Mouse (Mus musculus) liver, embryonic 13.5 days (tissue): ENCODE measurements at regions not wholly inside any gene's neighbourhood (a gene's known extent, or its start where the extent isn't known, plus 50 kb on each side); places are given as distances from the start of the nearest gene placed in this dataset.

Experiments
- ATAC-seq: fragments of 200-750 bp; cut with Nextera tagmentation; 2 replicates; pipeline ENCODE4 v1.8.0; 2017; ENCODE audit warnings: low read depth, mild to moderate bottlenecking, moderate number of reproducible peaks, moderate library complexity
- DNase-seq: peaks from one replicate; pipeline ENCODE4 v3.0.0; 2022
- H3K27ac ChIP-seq: fragments of 300-500 bp; sonication (generic); 2 replicates; pipeline ENCODE4 v1.5.1; 2015; ENCODE audit warnings: moderate library complexity, mild to moderate bottlenecking, inconsistent platforms
- H3K27me3 ChIP-seq: fragments of 300-500 bp; sonication (generic); 2 replicates; pipeline ENCODE4 v1.6.1; 2015; ENCODE audit warnings: mild to moderate bottlenecking, inconsistent platforms
- H3K36me3 ChIP-seq: fragments of 300-500 bp; sonication (generic); 2 replicates; pipeline ENCODE4 v1.6.1; 2015; ENCODE audit warnings: mild to moderate bottlenecking, inconsistent platforms
- H3K4me1 ChIP-seq: fragments of 300-500 bp; sonication (generic); replicated peaks from 2 replicates; pipeline ENCODE4 v1.6.1; 2015; ENCODE audit warnings: inconsistent platforms
- H3K4me2 ChIP-seq: fragments of 300-500 bp; sonication (generic); 2 replicates; pipeline ENCODE4 v1.6.1; 2015; ENCODE audit warnings: inconsistent platforms, mild to moderate bottlenecking, moderate library complexity
- H3K4me3 ChIP-seq: fragments of 300-500 bp; sonication (generic); replicated peaks from 2 replicates; pipeline ENCODE4 v1.5.1; 2015; ENCODE audit warnings: mild to moderate bottlenecking, inconsistent platforms
- H3K9ac ChIP-seq: fragments of 300-500 bp; sonication (generic); 2 replicates; pipeline ENCODE4 v1.6.1; 2015; ENCODE audit warnings: mild to moderate bottlenecking, inconsistent platforms
- H3K9me3 ChIP-seq: fragments of 300-500 bp; sonication (generic); replicated peaks from 2 replicates; pipeline ENCODE4 v1.6.1; 2016; ENCODE audit warnings: inconsistent platforms
- WGBS: fragments of 180-500 bp; shearing (Covaris S2); methylation state at CpG from one replicate; pipeline ENCODE4 v1.1.7; 2015; ENCODE audit not compliant: insufficient replicate concordance; 5-methylcytosine and 5-hydroxymethylcytosine counted together

DNA sequence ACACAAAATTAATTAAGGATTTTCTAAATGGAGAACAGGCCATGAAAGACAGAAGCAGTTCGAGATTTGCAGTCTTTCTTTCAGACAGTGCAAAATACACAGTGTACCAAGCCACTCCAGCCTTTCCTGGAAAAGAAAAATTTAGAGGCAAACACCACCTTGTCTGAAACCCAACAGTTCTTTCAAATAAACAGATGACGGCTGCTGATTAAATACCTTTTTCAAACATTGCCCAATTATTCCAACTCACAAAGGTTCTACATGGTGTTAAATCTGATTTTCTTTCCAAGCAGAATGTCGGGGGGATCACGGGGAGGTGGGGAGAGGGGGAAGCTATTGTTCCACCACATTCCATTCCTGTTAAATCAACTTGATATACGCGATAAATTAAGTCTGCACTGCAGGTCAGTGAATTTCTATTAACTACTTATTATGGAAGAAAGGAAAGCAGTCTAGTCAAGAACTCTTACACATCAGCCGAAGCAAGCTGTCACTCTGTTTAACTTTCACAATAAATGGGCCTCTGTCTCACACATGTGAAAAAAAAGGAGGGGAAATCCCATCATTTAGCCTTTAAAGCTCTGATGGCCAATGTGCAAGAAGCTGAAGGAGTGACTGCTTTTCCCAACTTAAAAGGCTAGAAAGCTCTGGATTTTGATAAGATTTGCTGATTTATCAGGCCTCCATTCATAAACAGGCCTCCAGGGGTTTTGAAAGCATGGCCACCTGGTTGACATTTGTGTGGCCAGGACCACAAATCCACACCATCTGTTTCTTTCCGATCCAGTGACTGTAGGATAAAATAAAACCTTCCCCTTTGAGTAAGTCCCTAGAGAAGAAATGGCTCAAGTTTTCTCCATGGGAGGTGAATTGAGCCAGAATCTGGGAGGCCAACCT, 165.4 kb downstream of the Nedd1 start:
- 52% methylated on average over 8 of the region's 8 CpGs for WGBS
- no peak for ATAC-seq

GRCm38 (mm10) chr10:92555727-92556525, 166.3 kb downstream of the Nedd1 start:
- DNase-seq: no peak
- no peaks in the 10 kb centered on the region for H3K9me3 ChIP-seq
- H3K36me3 ChIP-seq: no peaks in the 10 kb centered on the region
- H3K4me3 ChIP-seq: no peak overlapping the region
- H3K9ac ChIP-seq: no peak overlapping the region
- 65% methylated on average over 13 of the region's 13 CpGs for WGBS
- H3K27me3 ChIP-seq: no peaks in the 10 kb centered on the region
- no peaks in the 10 kb centered on the region for H3K4me1 ChIP-seq
- no peak overlapping the region for H3K27ac ChIP-seq
- no peak overlapping the region for H3K4me2 ChIP-seq
- no peak for ATAC-seq

More for the DNA sequence above, 165.4 kb downstream of the Nedd1 start:
- H3K4me2 ChIP-seq: no peak overlapping the region
- H3K27ac ChIP-seq: no peak overlapping the region
- H3K9ac ChIP-seq: no peak overlapping the region
- H3K4me1 ChIP-seq: no peaks in the 10 kb centered on the region
- H3K9me3 ChIP-seq: no peaks in the 10 kb centered on the region
- no peaks in the 10 kb centered on the region for H3K27me3 ChIP-seq
- DNase-seq: no peak
- H3K4me3 ChIP-seq: no peak overlapping the region
- no peaks in the 10 kb centered on the region for H3K36me3 ChIP-seq

DNA sequence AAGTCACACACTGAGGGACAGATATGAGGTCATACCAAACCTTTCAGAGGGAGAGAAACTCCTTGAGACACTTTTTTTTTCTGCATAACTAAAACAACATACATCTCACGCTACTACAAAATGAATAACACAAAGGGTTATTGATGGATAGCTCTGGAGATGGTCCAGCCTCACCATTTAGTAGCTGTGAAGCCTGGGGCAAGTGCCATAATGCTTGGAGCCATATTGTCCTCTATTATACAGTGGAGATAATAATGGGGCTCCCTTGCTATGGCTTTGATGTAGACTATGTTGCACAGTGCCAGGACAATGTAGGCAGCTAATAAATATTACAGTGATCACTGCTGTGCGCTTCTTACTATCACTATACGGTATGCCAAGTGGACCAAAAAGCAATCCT, 168.3 kb downstream of the Nedd1 start:
- H3K27me3 ChIP-seq: no peaks in the 10 kb centered on the region
- H3K27ac ChIP-seq: no peak overlapping the region
- H3K4me2 ChIP-seq: no peak overlapping the region
- no peak for DNase-seq
- H3K9ac ChIP-seq: no peak overlapping the region
- H3K4me3 ChIP-seq: no peak overlapping the region
- ATAC-seq: no peak
- no peaks in the 10 kb centered on the region for H3K4me1 ChIP-seq
- no peaks in the 10 kb centered on the region for H3K36me3 ChIP-seq
- H3K9me3 ChIP-seq: no peaks in the 10 kb centered on the region
- WGBS: 67% methylated on average over 3 of the region's 3 CpGs

DNA sequence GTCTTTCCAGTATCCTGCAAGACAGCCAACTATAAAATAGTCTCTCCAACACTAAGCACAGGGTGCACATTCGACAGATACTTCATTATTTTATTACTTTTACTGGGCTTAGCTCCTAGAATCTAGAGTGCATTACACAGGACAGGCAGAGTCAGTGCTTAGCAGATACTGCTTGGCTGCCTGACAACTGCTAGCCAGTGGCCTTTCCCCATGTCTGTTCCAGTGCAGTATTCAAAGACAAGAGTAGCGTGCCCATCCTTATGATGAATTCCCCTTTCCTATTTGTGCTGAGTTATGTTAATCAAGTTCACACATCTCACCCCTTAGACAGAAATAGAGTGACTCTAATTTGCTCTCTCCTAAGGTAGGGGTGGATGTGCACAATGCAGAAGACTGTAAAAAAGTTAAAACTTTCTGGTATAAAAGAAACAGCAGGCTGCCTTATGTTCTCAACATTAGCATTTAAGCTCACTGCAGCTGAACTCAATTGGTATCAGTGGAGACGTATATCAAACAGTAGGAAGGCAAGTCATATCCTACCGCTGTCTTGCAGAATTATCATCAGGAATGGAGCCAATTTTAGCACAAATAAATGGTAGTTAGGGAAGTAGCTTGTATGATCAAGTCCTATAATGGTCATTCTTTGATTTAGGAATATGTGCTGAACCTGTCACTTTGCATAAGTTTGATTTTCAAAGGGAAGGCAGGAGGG, 173.2 kb downstream of the Nedd1 start:
- no peaks in the 10 kb centered on the region for H3K4me1 ChIP-seq
- no peak overlapping the region for H3K9ac ChIP-seq
- H3K27ac ChIP-seq: no peak overlapping the region
- 58% methylated on average over 4 of the region's 4 CpGs for WGBS
- H3K4me3 ChIP-seq: no peak overlapping the region
- no peak overlapping the region for H3K4me2 ChIP-seq
- no peaks in the 10 kb centered on the region for H3K36me3 ChIP-seq
- ATAC-seq: no peak
- H3K9me3 ChIP-seq: no peaks in the 10 kb centered on the region
- DNase-seq: no peak
- no peaks in the 10 kb centered on the region for H3K27me3 ChIP-seq

DNA sequence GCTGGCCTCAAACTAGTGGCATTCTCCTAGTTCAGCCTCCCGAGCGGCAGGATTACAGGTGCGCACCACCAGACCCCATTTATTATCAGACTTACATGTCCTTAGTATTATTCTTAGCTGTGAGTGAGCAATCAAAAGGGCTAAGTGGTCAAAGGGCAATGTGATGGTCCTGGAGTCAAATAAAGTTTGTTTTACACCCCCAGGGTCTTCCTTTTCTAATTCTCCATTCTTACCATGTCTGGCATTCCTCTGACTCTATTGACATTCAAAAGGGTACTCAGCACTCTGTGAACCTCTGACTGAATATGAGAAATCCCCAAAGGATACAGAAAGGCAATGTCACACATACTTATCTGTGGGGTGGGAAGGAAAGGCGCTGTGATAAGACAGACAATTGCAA, 183.8 kb downstream of the Nedd1 start:
- no peak overlapping the region for H3K4me3 ChIP-seq
- no peak overlapping the region for H3K9ac ChIP-seq
- no peaks in the 10 kb centered on the region for H3K9me3 ChIP-seq
- H3K27me3 ChIP-seq: no peaks in the 10 kb centered on the region
- ATAC-seq (no peak), DNase-seq (no peak)
- no peak overlapping the region for H3K4me2 ChIP-seq
- WGBS: 67% methylated on average over 4 of the region's 4 CpGs
- H3K27ac ChIP-seq: no peak overlapping the region
- no peaks in the 10 kb centered on the region for H3K4me1 ChIP-seq
- no peaks in the 10 kb centered on the region for H3K36me3 ChIP-seq

DNA sequence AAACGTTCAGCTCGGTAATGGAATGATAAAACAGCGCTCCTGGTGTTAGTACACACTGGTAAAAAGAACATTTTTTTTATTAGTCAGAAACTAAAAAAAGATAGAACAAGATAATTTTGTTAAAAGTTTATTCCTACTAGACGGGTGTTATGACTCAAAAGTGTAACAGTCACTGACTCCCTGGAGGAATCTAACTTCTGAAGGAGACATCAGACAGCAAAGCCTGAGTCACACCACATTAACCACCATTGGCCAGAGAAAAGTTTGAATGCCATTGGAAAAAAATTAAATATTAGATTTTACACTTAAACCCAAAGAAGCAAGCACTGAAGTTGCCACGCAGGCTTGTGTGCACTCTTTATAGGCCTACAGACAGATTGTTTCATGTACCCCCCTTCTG, 205.3 kb downstream of the Nedd1 start:
- no peak overlapping the region for H3K4me2 ChIP-seq
- no peak overlapping the region for H3K4me3 ChIP-seq
- no peaks in the 10 kb centered on the region for H3K4me1 ChIP-seq
- H3K9me3 ChIP-seq: 0 out of 2 replicates have a peak, but pooled peaks cover 5% of the 10 kb centered on the region
- H3K27me3 ChIP-seq: no peaks in the 10 kb centered on the region
- no peak for ATAC-seq
- WGBS: 74% methylated on average over 5 of the region's 5 CpGs
- DNase-seq: no peak
- H3K36me3 ChIP-seq: no peaks in the 10 kb centered on the region
- no peak overlapping the region for H3K9ac ChIP-seq
- no peak overlapping the region for H3K27ac ChIP-seq

- Histone ChIP-seq H3K4me2 (no peak overlapping the region), H3K9me3 (0 out of 2 replicates have a peak, but pooled peaks cover 5% of the 10 kb centered on the region), H3K36me3 (no peaks in the 10 kb centered on the region), H3K27me3 (no peaks in the 10 kb centered on the region), H3K9ac (no peak overlapping the region), H3K4me3 (no peak overlapping the region), H3K4me1 (no peaks in the 10 kb centered on the region), H3K27ac (no peak overlapping the region)
- 57% methylated on average over 7 of the region's 7 CpGs for WGBS
- no peak for ATAC-seq
- no peak for DNase-seq
These were observed 210.5 kb downstream of the Nedd1 start for GRCm38 (mm10) chr10:92511769-92512168.

GRCm38 (mm10) chr10:92510677-92511076, 211.5 kb downstream of the Nedd1 start:
- DNase-seq (no peak), ATAC-seq (no peak)
- H3K4me3 ChIP-seq: no peak overlapping the region
- 52% methylated on average over 2 of the region's 2 CpGs for WGBS
- no peaks in the 10 kb centered on the region for H3K4me1 ChIP-seq
- no peak overlapping the region for H3K4me2 ChIP-seq
- no peak overlapping the region for H3K9ac ChIP-seq
- no peak overlapping the region for H3K27ac ChIP-seq
- no peaks in the 10 kb centered on the region for H3K27me3 ChIP-seq
- H3K36me3 ChIP-seq: no peaks in the 10 kb centered on the region
- 0 out of 2 replicates have a peak, but pooled peaks cover 2% of the 10 kb centered on the region for H3K9me3 ChIP-seq

DNA sequence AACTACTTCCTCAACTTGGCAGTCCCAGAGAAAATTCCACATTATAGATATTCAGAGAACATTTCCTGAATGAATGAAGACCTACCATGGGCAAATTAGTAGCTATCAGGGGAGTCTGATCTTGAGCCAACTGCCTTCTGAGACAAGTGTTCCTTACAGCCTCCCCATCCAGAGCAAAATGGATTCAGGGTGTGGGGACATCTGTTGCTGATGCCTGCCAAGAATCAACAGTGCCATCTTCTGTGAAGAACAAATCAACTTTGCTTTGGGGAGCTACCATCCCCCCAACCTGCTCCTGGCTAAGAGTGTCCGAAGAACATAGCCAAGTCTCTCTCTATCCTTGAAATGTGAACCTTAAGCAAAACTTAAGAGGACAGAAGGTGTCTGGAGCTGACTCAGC, 217.9 kb downstream of the Nedd1 start:
- H3K4me2 ChIP-seq: no peak overlapping the region
- no peak for ATAC-seq
- 42% methylated on average over 1 of the region's 1 CpGs for WGBS
- H3K4me1 ChIP-seq: no peaks in the 10 kb centered on the region
- H3K4me3 ChIP-seq: no peak overlapping the region
- H3K27ac ChIP-seq: no peak overlapping the region
- H3K36me3 ChIP-seq: no peaks in the 10 kb centered on the region
- no peaks in the 10 kb centered on the region for H3K9me3 ChIP-seq
- no peak for DNase-seq
- H3K9ac ChIP-seq: no peak overlapping the region
- H3K27me3 ChIP-seq: no peaks in the 10 kb centered on the region

DNA sequence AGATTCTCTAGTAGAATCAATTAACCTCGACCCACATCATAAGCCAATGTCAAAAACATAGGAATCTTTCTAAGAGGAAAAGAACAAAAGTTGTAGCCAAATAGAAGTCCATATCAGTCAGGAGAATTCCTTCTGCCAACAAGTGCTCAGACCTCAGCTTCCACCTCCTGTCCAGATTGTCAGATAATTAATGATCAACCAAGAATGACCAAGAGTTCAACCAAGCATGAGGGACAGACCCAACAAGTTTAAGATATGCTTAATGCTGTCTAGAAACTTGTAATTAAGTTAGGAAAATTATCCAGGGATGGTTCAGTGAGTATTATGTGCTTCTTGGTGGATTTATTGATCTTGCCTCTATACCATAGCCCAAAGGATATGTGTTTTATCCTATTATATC, 238.6 kb downstream of the Nedd1 start:
- no peak overlapping the region for H3K27ac ChIP-seq
- no peak overlapping the region for H3K9ac ChIP-seq
- DNase-seq (no peak), ATAC-seq (no peak)
- H3K27me3 ChIP-seq: no peaks in the 10 kb centered on the region
- no peak overlapping the region for H3K4me3 ChIP-seq
- H3K4me2 ChIP-seq: no peak overlapping the region
- H3K4me1 ChIP-seq: no peaks in the 10 kb centered on the region
- no peaks in the 10 kb centered on the region for H3K9me3 ChIP-seq
- 24% methylated on average over 1 of the region's 1 CpGs for WGBS
- no peaks in the 10 kb centered on the region for H3K36me3 ChIP-seq

DNA sequence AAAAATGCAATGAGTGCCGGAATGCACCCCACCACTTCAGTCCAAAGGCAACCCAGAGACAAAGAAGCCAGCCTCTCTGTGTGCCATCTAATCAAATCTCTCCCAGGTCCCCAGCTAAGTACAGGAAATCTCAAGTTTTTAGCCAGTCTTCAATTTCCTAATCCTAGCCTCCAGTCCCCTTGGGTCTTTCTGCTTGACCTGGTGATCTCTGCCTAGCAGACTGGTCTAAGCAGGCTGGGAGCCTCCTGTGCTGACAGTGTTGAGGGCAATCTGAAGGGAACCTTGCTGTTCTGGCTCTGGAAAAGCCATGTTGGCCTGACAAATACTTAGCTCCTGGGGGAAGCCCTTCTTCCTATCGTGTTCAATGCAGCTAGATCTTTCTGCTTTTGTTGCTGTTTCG, 248.9 kb downstream of the Nedd1 start:
- H3K9me3 ChIP-seq: no peaks in the 10 kb centered on the region
- no peaks in the 10 kb centered on the region for H3K36me3 ChIP-seq
- no peak for ATAC-seq
- no peak overlapping the region for H3K4me3 ChIP-seq
- no peak overlapping the region for H3K27ac ChIP-seq
- H3K27me3 ChIP-seq: no peaks in the 10 kb centered on the region
- no peak overlapping the region for H3K4me2 ChIP-seq
- DNase-seq: no peak
- WGBS: 47% methylated on average over 3 of the region's 3 CpGs
- H3K4me1 ChIP-seq: no peaks in the 10 kb centered on the region
- no peak overlapping the region for H3K9ac ChIP-seq
